Mouse (Mus musculus): ENCODE measurements at regions not wholly inside any gene's neighbourhood (a gene's known extent, or its start where the extent isn't known, plus 50 kb on each side); places are given as distances from the start of the nearest gene placed in this dataset.

DNA sequence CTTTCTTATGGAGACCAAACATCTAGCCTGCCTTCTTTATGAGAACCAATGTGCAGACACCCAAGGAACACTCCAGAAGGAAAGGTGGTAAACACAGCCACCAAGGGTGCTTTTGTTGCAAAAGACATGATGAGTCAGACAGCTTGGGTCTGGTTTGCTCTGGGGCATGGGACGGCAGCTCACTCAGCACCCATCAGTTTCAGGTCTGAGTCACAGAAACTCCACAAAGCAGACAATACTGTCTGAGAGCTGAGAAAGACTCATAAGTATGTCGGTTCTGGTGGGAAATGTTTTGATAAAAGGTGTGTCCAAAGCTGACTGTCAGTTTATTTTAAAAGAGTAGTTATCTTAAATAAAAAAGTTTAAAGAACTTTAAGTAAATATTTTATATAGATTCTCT is 553.0 kb downstream of the Dcdc2c start:
- intact Hi-C loops (cut with DNase I): no loop called here
- TF ChIP-seq CTCF (IDR thresholded peaks at IDR 0.05): no peak
- Histone ChIP-seq H3K4me3 (no peak overlapping the region), H3K27ac (no peak overlapping the region)
- DNase-seq: no peak

GRCm38 (mm10) chr12:27992152-27992551 is 560.0 kb downstream of the Dcdc2c start:
- DNase-seq: no peak
- no peak overlapping the region for H3K4me3 ChIP-seq
- intact Hi-C loops (cut with DNase I): no loop called here
- no peak for TF ChIP-seq CTCF (IDR thresholded peaks at IDR 0.05)
- H3K27ac ChIP-seq: no peak overlapping the region

GRCm38 (mm10) chr12:27984261-27984841 is 567.8 kb downstream of the Dcdc2c start:
- intact Hi-C loops (cut with DNase I): no loop called here
- TF ChIP-seq CTCF (IDR thresholded peaks at IDR 0.05): no peak
- no peak overlapping the region for H3K27ac ChIP-seq
- no peak overlapping the region for H3K4me3 ChIP-seq
- no peak for DNase-seq

DNA sequence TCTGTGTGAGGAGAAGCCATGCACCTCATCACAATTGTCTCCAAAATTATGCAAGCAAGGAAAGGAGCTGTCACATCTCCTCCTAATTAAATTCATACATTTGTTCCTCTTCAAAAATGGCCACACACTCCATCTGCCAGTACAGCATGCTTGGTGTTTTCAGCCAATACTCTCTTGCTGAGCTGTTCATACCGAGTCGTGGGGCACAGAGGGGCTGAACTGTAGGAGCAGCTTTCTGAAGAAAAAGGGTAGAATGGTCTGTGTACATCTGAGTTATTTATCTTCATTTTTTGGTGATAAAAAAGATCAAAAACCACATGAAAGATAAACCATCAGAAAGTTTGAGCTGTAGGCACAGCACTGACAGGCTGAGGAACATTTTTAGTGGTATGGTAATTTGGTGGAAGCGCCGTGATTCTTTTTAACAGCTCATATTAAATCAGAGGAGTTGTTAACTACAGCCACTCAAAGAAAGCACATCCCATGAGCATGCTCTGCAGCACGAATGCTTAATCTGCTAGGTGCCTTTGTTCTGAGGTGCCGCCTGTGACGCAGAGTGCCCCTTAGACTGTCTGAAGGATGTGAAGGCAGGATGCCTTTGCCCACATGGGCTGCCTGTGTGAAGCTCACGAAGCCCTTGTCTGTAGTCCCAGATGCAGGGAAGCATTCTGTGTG is 573.8 kb downstream of the Dcdc2c start:
- DNase-seq: no peak
- Histone ChIP-seq H3K4me3 (no peak overlapping the region), H3K27ac (no peak overlapping the region)
- intact Hi-C loops (cut with DNase I): no loop called here
- no peak for TF ChIP-seq CTCF (IDR thresholded peaks at IDR 0.05)

DNA sequence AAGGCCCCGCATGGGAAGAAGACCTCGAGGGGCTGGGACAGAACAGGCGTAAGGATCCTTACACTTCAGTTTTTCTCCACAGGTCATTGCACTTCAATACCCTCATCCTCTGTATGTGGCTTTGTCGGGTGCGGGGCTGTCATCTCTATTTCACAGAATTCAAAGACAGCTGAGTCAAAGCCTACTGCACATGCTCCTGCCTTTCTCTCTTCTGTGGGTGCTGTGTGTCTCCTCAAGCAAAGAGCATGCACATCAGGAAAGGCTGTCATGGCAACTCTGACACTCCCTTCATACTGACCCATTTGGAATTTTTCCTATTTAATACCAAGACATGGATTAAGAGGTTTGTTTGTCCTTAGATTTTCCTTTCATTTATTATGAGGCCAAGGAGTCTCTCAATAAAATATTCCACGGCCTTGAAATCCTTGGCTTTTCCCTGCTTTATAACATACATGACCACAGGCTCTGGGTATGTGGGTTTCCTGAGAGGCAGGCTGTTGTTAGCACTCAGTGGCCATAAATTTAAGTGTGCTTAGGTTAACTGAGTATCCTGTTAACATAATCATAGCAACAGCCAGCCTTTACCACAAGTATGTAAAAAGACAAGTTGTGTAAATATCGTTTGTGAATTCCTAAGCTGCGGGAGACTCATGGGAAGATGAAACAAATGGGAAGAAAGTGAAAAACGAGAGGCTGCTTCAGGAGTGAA is 574.5 kb downstream of the Dcdc2c start:
- TF ChIP-seq CTCF (IDR thresholded peaks at IDR 0.05): no peak
- no peak overlapping the region for H3K27ac ChIP-seq
- DNase-seq: no peak
- no peak overlapping the region for H3K4me3 ChIP-seq
- intact Hi-C loops (cut with DNase I): no loop called here

GRCm38 (mm10) chr12:27962908-27963307 is 589.3 kb downstream of the Dcdc2c start:
- no peak overlapping the region for H3K27ac ChIP-seq
- no peak for DNase-seq
- TF ChIP-seq CTCF (IDR thresholded peaks at IDR 0.05): no peak
- intact Hi-C loops (cut with DNase I): no loop called here
- no peak overlapping the region for H3K4me3 ChIP-seq

DNA sequence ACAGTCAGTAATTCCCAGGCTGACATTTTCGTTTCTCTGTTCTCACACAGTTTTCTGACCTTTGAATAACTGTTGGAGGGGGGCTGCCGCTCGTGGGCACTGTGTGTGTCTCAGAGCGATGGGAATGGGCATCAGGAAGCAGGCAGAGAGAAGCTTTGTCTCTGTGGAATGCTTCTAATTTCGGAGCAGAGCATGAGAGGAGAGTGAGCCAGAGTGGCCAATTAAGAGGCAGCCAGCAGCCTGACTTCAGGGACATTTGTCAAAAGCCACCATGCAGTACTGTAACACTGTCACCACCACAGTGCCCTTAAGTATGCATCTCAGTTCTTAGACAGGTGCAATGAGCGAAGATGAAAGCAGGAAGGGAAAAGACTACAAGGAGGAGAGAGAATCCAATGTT is 592.1 kb downstream of the Dcdc2c start:
- DNase-seq: no peak
- TF ChIP-seq CTCF (IDR thresholded peaks at IDR 0.05): no peak
- no peak overlapping the region for H3K27ac ChIP-seq
- no peak overlapping the region for H3K4me3 ChIP-seq
- intact Hi-C loops (cut with DNase I): no loop called here

DNA sequence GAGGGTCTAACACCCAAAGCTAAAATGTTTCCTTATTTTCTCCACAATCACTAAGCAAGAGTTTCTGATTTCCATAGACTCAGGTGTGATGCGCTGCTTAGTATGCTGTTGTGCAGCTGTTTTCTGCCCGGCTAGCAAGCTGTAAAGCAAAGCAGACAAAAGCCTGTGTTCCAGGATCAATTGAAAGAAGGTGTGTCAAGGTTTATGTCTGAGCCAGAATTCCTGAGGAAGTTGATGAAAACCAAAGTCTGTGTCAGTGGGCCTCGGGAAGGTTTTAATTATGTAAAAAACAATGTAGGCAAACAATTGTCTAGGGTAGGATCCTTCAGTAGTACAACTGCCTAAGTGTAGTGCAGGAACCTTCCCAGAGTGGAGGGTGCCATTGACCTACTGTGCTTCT is 604.6 kb downstream of the Dcdc2c start:
- intact Hi-C loops (cut with DNase I): no loop called here
- no peak overlapping the region for H3K4me3 ChIP-seq
- no peak overlapping the region for H3K27ac ChIP-seq
- DNase-seq: no peak
- TF ChIP-seq CTCF (IDR thresholded peaks at IDR 0.05): no peak

DNA sequence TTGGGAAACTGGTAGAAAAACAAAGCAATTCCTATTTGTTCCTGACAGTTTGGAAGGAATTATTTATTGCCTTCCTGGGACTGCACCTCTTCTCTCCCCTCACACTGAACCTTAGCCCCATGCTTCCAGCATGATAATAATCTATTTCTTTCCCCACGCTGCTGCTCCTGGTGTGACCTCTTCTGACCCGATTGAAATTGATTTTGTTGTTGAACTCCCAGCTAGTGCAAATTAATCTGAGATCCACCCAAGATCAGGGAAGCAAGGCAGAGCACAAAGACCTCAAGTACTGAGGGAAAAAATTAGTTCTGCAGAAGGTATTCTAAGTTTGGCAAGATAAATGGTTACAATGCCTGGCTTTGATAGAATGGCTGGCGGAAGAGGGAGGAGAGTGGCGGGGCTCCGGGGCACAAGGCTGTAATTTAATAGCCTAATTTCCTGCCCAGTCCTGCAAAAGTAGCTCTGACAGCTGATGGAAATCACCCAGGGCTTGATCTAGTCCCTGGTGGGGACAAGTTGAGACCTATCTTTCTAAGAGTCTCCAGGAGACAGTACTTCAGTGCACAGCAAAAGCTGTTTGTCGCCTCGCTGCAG is 604.6 kb upstream of the Sox11 start:
- Histone ChIP-seq H3K27ac (no peak overlapping the region), H3K4me3 (no peak overlapping the region)
- no peak for DNase-seq
- no peak for TF ChIP-seq CTCF (IDR thresholded peaks at IDR 0.05)
- intact Hi-C loops (cut with DNase I): no loop called here

DNA sequence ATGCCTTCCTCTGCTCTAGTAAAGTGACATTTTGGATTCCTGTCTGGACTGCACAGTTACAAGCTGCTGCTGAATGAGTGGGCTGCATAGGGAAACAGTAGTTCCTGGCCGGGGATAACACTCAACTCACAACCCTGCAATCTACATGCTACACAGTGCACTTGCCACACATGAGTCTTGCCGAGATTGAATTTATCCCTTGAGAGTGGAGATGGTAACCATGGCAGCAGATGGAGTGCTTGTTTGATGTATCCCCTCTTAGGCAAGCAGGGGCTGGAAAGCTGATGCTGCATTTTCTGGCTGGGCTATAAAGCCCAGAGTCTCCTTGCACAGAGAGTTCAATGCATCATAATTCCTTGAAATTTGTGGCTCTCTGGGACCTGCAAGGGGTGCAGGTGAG is 603.0 kb upstream of the Sox11 start:
- H3K4me3 ChIP-seq: no peak overlapping the region
- intact Hi-C loops (cut with DNase I): no loop called here
- no peak overlapping the region for H3K27ac ChIP-seq
- no peak for TF ChIP-seq CTCF (IDR thresholded peaks at IDR 0.05)
- DNase-seq: no peak

DNA sequence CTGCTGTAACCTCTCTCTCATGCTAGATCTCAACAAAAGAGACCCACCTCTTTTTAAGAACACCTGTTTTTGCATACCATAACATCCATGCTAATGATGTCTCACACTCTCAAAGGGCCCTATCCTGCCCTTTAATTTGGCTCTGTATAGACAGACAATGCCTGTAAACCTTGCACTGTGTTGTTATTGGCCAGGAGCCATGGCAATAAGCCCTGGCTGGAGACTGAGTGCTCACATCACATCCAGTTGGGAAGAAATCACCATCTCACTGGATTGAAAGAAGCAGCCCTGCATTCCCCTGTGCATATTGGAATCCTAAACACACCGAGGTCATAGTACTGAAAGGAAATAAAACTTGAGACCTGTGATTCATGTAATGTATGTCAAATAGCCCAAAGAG is 598.7 kb upstream of the Sox11 start:
- DNase-seq: no peak
- intact Hi-C loops (cut with DNase I): no loop called here
- Histone ChIP-seq H3K27ac (no peak overlapping the region), H3K4me3 (no peak overlapping the region)
- TF ChIP-seq CTCF (IDR thresholded peaks at IDR 0.05): no peak

GRCm38 (mm10) chr12:27932382-27933140 is 590.2 kb upstream of the Sox11 start:
- intact Hi-C loops (cut with DNase I): no loop called here

More at GRCm38 (mm10) chr12:27932382-27933140, 590.2 kb upstream of the Sox11 start:
- TF ChIP-seq CTCF (IDR thresholded peaks at IDR 0.05): no peak
- Histone ChIP-seq H3K27ac (no peak overlapping the region), H3K4me3 (no peak overlapping the region)
- peak; percentile 37 for DNase-seq

Data from gastrocnemius, adult 2 months (tissue).